Mouse (Mus musculus): ENCODE measurements around the gene Ube2t.

Ube2t gene

DNA sequence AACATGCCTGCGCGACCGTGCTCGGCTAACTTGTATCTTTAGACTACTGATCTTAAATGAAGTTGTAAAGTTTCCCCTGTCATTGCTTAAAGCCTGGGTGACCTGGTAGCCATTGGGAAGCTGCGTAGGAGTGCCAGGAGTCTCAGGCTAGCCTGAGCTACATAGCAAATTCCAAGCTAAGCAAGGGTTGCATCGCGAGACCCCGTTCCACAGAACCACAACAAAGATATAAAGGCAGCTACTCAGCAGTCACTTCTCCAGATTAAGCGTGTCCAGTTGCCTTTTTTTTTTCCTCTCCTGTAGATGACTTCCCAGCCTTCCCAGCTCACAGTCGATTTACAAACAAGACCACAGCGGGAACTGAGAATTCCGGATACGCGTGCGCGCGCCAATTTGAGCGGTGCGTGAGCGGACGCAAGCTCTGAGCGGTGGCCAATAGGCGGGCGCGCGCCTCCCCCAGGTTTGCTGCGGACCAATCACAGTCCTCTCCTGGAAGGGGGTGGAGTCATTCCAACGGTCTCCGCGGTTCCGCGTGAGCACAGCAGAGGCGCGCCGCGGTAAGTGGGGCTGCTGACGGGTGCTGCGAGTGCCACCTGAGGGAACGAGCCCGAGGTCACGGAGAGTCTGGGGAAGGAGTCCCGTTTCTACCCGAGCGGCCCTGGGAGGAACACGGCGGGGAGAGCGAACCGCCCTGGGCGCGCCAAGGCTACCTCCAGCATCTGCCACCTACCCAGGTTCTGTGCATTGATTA is at the start of gene Ube2t:
Gene Ube2t, plus strand, starts transcription at position 513 of the 751 bp plus-strand sequence.
- peak; percentile 84 to 88 for DNase-seq (ENCODE audit: low spot score in 2 of 2)

- DNase-seq (ENCODE audit: low spot score in 2 of 2) = no peak
These were observed 48.8 kb upstream of the Ube2t start for GRCm38 (mm10) chr1:134913535-134913934.

DNA sequence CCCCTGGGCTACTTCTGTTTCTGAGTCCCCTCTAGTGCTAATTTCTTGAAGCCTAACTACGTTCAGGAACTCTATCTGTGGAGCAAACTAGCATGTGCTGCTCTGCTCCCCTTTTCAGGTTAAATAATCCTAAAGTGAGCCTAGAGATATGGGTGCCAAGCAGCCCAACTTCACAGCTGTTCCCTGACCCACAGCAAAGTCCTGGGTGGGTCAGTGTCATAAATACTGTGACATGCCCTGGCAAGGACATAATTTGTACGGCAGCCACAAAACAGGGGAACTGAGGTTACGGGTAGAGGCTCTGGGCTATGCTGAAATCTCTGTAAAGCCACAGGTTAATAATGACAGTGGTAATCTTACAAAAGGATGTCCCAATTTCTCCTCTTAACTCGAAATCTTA is 46.9 kb upstream of the Ube2t start:
- DNase-seq (ENCODE audit: low spot score in 2 of 2) = no peak

- no peak for DNase-seq (ENCODE audit: low spot score in 2 of 2)
These were observed 43.4 kb upstream of the Ube2t start for GRCm38 (mm10) chr1:134919010-134919409.

DNA sequence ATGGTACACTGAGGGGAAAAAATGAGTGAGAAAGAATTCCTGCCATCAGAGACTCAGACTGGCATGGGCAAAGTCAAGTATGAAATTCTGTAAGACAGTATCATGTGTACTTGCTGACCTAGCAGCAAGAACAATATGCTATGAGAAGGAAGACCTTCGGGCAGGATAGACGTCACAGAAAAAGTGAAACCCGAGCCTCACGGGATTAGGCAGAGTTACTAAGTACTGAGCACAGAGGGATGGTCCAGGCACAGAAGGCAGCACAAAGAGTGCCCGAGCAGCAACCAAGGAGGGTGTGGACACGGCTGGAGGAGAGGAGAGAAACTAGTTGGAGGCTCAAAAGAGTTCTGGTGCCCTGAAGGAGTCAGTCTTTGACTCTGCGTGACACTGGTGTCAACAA is 29.9 kb upstream of the Ube2t start:
- no peak for DNase-seq (ENCODE audit: low spot score in 2 of 2)

DNA sequence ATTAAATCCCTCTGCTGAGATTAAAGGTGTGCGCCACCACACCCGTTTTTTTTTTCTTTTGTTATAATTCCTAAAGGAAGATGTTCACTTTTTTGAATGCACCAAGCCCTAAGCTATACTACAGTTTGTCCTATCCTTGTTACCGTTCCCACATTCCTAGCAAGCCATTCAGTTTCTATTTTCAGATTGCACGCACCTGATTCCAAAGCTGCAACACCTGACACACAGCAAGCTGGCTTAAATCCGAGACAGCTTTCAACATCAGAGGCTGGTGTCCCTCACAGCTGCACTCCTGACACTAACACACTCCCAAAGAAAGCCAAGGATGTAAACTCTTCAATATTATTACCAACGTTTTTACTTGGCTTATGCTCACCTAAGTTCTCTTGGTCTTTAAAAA is 26.0 kb upstream of the Ube2t start:
- DNase-seq (ENCODE audit: low spot score in 2 of 2) = no peak

- DNase-seq (ENCODE audit: low spot score in 2 of 2) = no peak
These were observed 24.1 kb upstream of the Ube2t start for GRCm38 (mm10) chr1:134938233-134938632.

- no peak for DNase-seq (ENCODE audit: low spot score in 2 of 2)
These were observed 21.5 kb upstream of the Ube2t start for GRCm38 (mm10) chr1:134940863-134941262.

DNA sequence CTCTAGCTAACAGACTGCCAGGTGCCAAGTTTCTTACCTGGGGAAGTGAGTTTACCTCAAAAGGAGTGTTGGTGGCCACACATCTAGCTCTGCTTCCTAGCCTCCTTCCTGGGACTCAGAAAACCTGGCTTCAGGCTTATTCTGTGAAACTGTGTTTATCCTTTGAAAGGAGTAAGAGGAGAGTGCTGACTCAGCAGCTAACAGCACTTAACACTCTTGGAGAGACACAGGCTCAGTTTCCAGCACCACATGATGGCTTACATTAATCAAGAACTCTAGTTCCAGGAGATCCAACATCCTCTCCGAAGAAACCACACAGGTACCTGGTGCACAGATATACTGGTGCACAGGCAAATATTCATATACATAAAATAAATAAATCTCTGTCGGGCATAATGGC is 19.5 kb upstream of the Ube2t start:
- no peak for DNase-seq (ENCODE audit: low spot score in 2 of 2)

GRCm38 (mm10) chr1:134947590-134947989 is 14.8 kb upstream of the Ube2t start:
- DNase-seq (ENCODE audit: low spot score in 2 of 2) = no peak

DNA sequence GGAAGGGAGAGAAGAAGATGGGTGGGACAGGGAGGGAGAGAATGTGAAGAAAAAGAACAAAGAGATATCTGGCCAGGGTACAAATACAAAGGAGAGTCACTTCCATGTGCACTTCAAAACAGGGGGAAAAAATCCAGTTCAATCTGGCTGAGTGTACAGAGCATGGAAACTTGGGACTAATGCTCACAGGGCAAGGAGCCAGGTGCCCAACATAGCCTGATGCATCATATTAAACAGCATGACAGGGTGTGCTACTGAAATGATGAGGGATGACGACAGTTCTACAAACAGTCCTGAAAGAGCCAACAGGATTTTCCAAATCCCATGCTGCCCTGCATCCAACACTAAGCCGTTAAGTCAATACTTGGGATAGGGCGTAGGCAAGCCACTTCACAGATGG is 12.4 kb upstream of the Ube2t start:
- no peak for DNase-seq (ENCODE audit: low spot score in 2 of 2)

GRCm38 (mm10) chr1:134955050-134955636 is 7.2 kb upstream of the Ube2t start:
- DNase-seq (ENCODE audit: low spot score in 2 of 2) = no peak

DNA sequence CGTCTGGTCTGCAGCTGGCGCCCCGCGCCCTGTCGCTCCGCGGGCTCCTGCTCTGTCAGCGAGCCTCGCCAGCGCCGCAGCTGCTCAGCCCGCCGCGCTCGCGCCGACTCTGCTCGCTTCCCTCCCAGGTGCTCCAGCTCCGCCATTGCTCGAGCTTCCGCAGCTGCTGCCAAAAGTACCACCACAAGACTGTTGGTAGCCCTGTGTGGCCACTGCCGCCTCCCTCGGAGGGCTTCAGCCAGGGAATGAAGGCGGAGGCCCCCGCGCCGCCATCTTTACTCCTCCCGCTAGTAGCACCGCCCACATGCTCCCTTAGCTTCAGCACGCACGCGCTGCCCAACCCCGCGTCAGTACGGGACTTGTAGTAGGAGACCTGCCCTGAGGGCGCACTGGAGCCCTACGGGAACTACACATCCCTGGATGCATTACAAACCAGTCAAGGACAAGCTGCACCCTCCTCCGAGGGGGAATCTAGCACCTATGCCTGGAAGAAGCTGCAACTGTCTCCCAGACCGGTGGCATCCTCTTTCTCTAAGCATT is 6.7 kb upstream of the Ube2t start, which contains the start of gene Ppp1r12b:
Gene Ppp1r12b, minus strand, starts transcription at position 306 of the 540 bp plus-strand sequence.
- peak; percentile 88 to 95 for DNase-seq (ENCODE audit: low spot score in 2 of 2)

DNA sequence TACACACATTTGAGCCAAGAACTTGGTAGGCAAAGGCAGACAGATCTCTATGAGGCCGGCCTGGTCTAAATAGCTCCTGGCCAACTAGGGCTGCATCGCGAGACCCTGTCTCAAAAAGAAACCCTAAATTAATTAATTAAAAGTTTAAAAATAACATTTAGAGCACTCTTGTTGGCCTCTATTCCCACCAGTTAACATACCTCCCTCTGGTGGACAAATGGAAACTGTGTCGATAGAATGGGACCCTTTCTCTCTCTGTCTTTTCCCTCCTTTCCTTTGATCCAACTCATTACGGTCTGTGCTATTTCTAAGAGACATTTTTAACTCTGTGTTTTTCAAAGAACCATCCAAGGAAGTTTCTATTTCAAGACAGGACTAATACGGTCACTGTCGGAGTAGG is 1.7 kb upstream of the Ube2t start:
- no peak for DNase-seq (ENCODE audit: low spot score in 2 of 2)

DNA sequence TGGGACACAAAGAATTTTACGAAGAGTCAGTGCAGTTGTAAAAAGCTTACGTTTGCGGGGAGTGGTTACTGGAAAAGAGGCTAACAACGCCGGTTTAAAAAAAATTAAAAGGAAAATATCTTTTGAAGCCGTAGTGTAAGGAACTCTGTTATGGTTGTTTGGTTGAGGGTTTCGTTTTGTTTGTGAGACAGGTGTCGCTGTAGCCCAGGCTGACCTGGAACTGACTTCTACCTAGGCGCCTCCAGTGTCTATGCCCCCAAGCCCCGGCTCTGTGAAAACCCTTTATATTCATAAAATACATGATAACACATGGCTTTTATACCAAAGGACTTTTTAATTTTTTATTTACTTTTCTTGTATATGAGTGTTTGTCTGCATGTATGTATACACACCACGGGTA is 456 bp downstream of the Ube2t start:
- DNase-seq (ENCODE audit: low spot score in 2 of 2) = no peak

GRCm38 (mm10) chr1:134965430-134965829 is 3.1 kb downstream of the Ube2t start:
- no peak for DNase-seq (ENCODE audit: low spot score in 2 of 2)

DNA sequence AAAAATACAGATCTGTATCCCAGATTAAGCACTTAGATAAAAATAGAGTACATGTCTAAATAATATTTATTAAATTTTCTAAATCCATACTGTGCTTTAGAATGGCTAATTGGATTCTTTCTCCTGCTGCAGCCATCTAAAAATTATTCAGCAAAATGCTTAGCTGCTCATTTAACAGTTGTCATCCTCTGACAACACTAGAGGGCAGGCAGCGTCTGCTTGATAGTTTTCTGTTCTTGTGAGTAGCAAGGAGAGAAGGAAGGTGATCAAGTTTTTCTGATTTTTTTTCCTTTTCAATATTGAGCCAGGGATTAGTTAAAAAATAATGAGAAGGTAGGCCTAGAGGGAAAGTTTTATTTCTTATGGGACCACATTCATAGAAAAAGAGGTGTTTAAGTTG is 10.6 kb downstream of the Ube2t start:
- DNase-seq (ENCODE audit: low spot score in 2 of 2) = no peak

- peak; percentile 36 to 37 for DNase-seq (ENCODE audit: low spot score in 2 of 2)
These were observed 25.0 kb downstream of the Ube2t start for GRCm38 (mm10) chr1:134987173-134987961.

DNA sequence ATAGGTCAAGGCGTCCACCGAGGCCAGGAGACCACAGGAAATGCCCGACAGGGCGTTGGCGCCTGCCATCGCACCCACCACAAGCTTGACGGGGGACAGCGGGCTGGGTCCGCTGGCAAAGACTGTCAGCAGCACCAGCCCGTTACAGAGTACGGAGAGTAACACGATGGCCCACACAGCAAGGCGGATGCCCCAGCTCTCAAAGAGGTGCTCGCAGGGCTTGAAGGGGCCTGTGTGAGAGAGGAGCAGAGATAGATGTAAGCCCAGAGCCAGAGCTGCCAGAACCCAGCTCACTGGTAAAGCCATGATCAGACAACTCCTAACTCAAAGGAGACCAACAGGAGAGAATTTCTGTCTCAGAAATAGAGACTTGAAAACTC is 25.6 kb downstream of the Ube2t start:
- no peak for DNase-seq (ENCODE audit: low spot score in 2 of 2)

GRCm38 (mm10) chr1:134989372-134989771 is 27.0 kb downstream of the Ube2t start:
- peak; percentile 52 to 73 for DNase-seq (ENCODE audit: low spot score in 2 of 2)

DNA sequence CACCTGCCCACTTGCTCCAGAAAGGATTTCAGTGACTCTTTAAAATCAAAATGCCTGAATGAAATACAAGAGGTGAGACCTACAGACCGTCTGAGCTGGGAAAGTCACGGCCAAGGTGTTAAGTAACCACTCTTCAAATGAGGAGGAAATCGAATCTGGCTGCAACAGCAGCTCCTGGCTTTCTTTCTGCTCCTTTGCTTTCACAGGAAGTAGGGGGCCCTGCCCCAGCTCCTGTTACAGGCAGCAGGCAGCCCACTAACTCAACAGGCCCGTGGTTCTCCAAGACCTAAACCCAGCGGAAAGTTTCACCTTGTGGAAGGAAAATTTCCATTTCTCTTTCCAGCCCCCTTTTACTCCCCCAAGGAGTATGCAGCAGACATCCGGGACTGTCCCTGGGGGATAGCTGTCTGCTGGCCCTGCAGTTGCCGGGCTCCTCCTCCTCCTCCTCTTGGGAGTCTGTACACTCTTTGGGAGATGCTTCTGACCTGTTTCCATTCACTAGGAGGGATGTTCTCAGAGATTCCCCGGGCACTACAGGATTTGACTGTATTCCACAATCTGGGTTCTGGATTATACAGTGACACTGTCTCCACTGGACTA is 29.8 kb downstream of the Ube2t start:
- DNase-seq (ENCODE audit: low spot score in 2 of 2) = no peak

GRCm38 (mm10) chr1:134994739-134995138 is 32.4 kb downstream of the Ube2t start:
- DNase-seq (ENCODE audit: low spot score in 2 of 2) = no peak

Measured in frontal cortex, postnatal 25 days (tissue).